Mouse (Mus musculus) CH12.LX (cell line): ENCODE measurements around the gene Gm47791. TPM values are rescaled to one million over a fixed set of nuclear protein-coding genes. Genes with fewer than 3 reads are reported as not detected.

ENCODE experiments used
- DNase-seq: peaks from one replicate; pipeline ENCODE4 v3.0.0-alpha.2; 2013; ENCODE audit errors: extremely low read depth
- H3K27ac ChIP-seq: 2 replicates; pipeline ENCODE4 v1.5.1; 2012; ENCODE audit warnings: low read depth, mild to moderate bottlenecking, control low read depth, moderate library complexity; ENCODE audit not compliant: insufficient read depth
- H3K27me3 ChIP-seq: replicated peaks from 2 replicates; pipeline ENCODE3; 2012; ENCODE audit warnings: inconsistent platforms
- H3K36me3 ChIP-seq, 2 experiments: replicated peaks in 1 of 2; 2 replicates each; pipeline versions ENCODE3 to v1.6.1; 2012; ENCODE audit warnings: inconsistent platforms in 1 of 2, low read length in 1 of 2, mild to moderate bottlenecking in 1 of 2, mixed read lengths in 1 of 2, moderate library complexity in 1 of 2; ENCODE audit not compliant: control insufficient read depth in 1 of 2, insufficient read depth in 1 of 2
- H3K4me1 ChIP-seq, 2 experiments: 2 replicates each; pipeline ENCODE4 v1.6.1; 2012; ENCODE audit warnings: inconsistent platforms in 1 of 2, moderate library complexity in 1 of 2; ENCODE audit not compliant: insufficient read depth in 2 of 2, control insufficient read depth in 1 of 2
- H3K4me2 ChIP-seq: 2 replicates; pipeline ENCODE4 v1.6.1; 2012; ENCODE audit warnings: low read depth, mild to moderate bottlenecking, control low read depth; ENCODE audit not compliant: poor library complexity, insufficient read depth, severe bottlenecking
- H3K4me3 ChIP-seq, 3 experiments: fragments of 150-350 bp in 1 of 3; sonication (generic) in 1 of 3; replicated peaks in 1 of 3; 2 replicates each; pipeline versions ENCODE3 to v1.5.1; 2011 to 2012; ENCODE audit warnings: low read depth in 2 of 3, low read length in 2 of 3, mild to moderate bottlenecking in 2 of 3, moderate library complexity in 2 of 3, control low read depth in 1 of 3, improper control_type of control experiment in 1 of 3, inconsistent platforms in 1 of 3, mixed read lengths in 1 of 3; ENCODE audit not compliant: poor library complexity in 1 of 3
- H3K79me2 ChIP-seq: replicated peaks from 2 replicates; pipeline ENCODE4 v1.6.1; 2012; ENCODE audit warnings: mild to moderate bottlenecking, moderate library complexity; ENCODE audit not compliant: control insufficient read depth, poor library complexity, insufficient read depth, severe bottlenecking; ENCODE audit errors: extremely low read depth
- H3K9ac ChIP-seq: 2 replicates; pipeline ENCODE4 v1.6.1; 2012; ENCODE audit warnings: low read depth, mild to moderate bottlenecking, control low read depth, moderate library complexity; ENCODE audit not compliant: insufficient read depth
- H3K9me3 ChIP-seq: replicated peaks from 2 replicates; pipeline ENCODE3; 2012; ENCODE audit warnings: low read length, inconsistent platforms, mixed read lengths
- CHD1 ChIP-seq: IDR thresholded peaks from 2 replicates; pipeline ENCODE4 v1.6.1; 2012; ENCODE audit warnings: low read depth, low read length, improper control_type of control experiment, inconsistent platforms
- CTCF ChIP-seq, 2 experiments: IDR thresholded peaks in 1 of 2; conservative IDR thresholded peaks in 1 of 2; 2 replicates each; pipeline ENCODE4 v1.5.1; 2011 to 2012; ENCODE audit warnings: low read depth in 2 of 2, low read length in 2 of 2, improper control_type of control experiment in 1 of 2, inconsistent platforms in 1 of 2, mild to moderate bottlenecking in 1 of 2, moderate library complexity in 1 of 2
- ELF1 ChIP-seq: IDR thresholded peaks from 2 replicates; pipeline ENCODE4 v1.6.1; 2014; ENCODE audit warnings: low read depth, mild to moderate bottlenecking, inconsistent platforms, low read length, improper control_type of control experiment
- ETS1 ChIP-seq: conservative IDR thresholded peaks from 2 replicates; pipeline ENCODE4 v1.6.1; 2012; ENCODE audit warnings: low read depth, mild to moderate bottlenecking, inconsistent platforms, low read length, improper control_type of control experiment, moderate library complexity
- GABPA ChIP-seq: IDR thresholded peaks from 2 replicates; pipeline ENCODE4 v1.6.1; 2012; ENCODE audit warnings: low read depth, low read length, improper control_type of control experiment, inconsistent platforms; ENCODE audit not compliant: insufficient replicate concordance
- JUN ChIP-seq: IDR thresholded peaks from 2 replicates; pipeline ENCODE4 v1.6.1; 2011; ENCODE audit warnings: low read depth, mild to moderate bottlenecking, low read length, improper control_type of control experiment, moderate library complexity; ENCODE audit not compliant: insufficient read depth
- JUND ChIP-seq: conservative IDR thresholded peaks from 2 replicates; pipeline ENCODE4 v1.6.1; 2011; ENCODE audit warnings: low read depth, low read length, improper control_type of control experiment
- MXI1 ChIP-seq: IDR thresholded peaks from 2 replicates; pipeline ENCODE4 v1.6.1; 2011; ENCODE audit warnings: mild to moderate bottlenecking, low read depth, low read length, improper control_type of control experiment
- NELFE ChIP-seq: IDR thresholded peaks from 2 replicates; pipeline ENCODE4 v1.6.1; 2011; ENCODE audit warnings: low read depth, low read length, improper control_type of control experiment
- NRF1 ChIP-seq: IDR thresholded peaks from 2 replicates; pipeline ENCODE4 v1.6.1; 2014; ENCODE audit warnings: low read depth, mild to moderate bottlenecking, inconsistent platforms, low read length, improper control_type of control experiment, moderate library complexity
- RAD21 ChIP-seq: IDR thresholded peaks from 2 replicates; pipeline ENCODE4 v1.6.1; 2011; ENCODE audit warnings: low read depth, mild to moderate bottlenecking, low read length, improper control_type of control experiment, moderate library complexity
- RCOR1 ChIP-seq: conservative IDR thresholded peaks from 2 replicates; pipeline ENCODE4 v1.6.1; 2012; ENCODE audit warnings: low read depth, mild to moderate bottlenecking, inconsistent platforms, low read length, improper control_type of control experiment
- SMC3 ChIP-seq: IDR thresholded peaks from 2 replicates; pipeline ENCODE4 v1.6.1; 2011; ENCODE audit warnings: low read depth, low read length, improper control_type of control experiment
- TBP ChIP-seq: conservative IDR thresholded peaks from 2 replicates; pipeline ENCODE4 v1.6.1; 2011; ENCODE audit warnings: low read depth, low read length, improper control_type of control experiment
- TCF12 ChIP-seq: IDR thresholded peaks from 2 replicates; pipeline ENCODE4 v1.6.1; 2014; ENCODE audit warnings: low read depth, mild to moderate bottlenecking, inconsistent platforms, low read length, improper control_type of control experiment
- UBTF ChIP-seq: IDR thresholded peaks from 2 replicates; pipeline ENCODE4 v1.6.1; 2012; ENCODE audit warnings: low read depth, mild to moderate bottlenecking, inconsistent platforms, low read length, improper control_type of control experiment, moderate library complexity
- USF1 ChIP-seq: IDR thresholded peaks from 2 replicates; pipeline ENCODE4 v1.6.1; 2014; ENCODE audit warnings: low read depth, mild to moderate bottlenecking, inconsistent platforms, low read length, improper control_type of control experiment
- ZC3H11A ChIP-seq: IDR thresholded peaks from 2 replicates; pipeline ENCODE4 v1.6.1; 2012; ENCODE audit warnings: low read depth, mild to moderate bottlenecking, inconsistent platforms, low read length, improper control_type of control experiment
- ZMIZ1 ChIP-seq: IDR thresholded peaks from 2 replicates; pipeline ENCODE4 v1.6.1; 2012; ENCODE audit warnings: low read depth, mild to moderate bottlenecking, inconsistent platforms, low read length, improper control_type of control experiment
- dilution Hi-C: fragments of 300-500 bp; cut with MboI; formaldehyde crosslinking; loops from 2 replicates; pipeline ENCODE4 v1.14.3; 2020; ENCODE audit warnings: low sequenced_read_pairs; ENCODE audit not compliant: extremely low pct_unique_long_range_greater_than_20kb, extremely low pct_ligation_motif_present
- in situ Hi-C: fragments of 300-500 bp; cut with MboI; formaldehyde crosslinking; loops from 3 replicates; pipeline ENCODE4 v1.14.3; 2019; ENCODE audit warnings: low sequenced_read_pairs, low pct_ligation_motif_present, low pct_unique_long_range_greater_than_20kb, mixed read lengths
- polyA plus RNA-seq: library from polyadenylated mRNA; unstranded; fragments of >175 nt; gene quantifications from 2 replicates; pipeline ENCODE4 v1.2.1, GENCODE M21; 2012; ENCODE audit warnings: low read depth; ENCODE audit not compliant: insufficient read length
- total RNA-seq, 2 experiments: library from RNA; depleted of rRNA; stranded (reverse); fragments of 300-350 nt in 1 of 2; fragments of >200 nt in 1 of 2; gene quantifications; 2 replicates each; pipeline ENCODE4 v1.2.3; 2012 to 2014

Gm47791 gene
- total and polyA plus RNA-seq, 3 experiments: not detected

- H3K27ac ChIP-seq: no peak overlapping the region
- peaks cover 2% of the 10 kb centered on the region for H3K27me3 ChIP-seq
- in situ Hi-C loops (loop anchor here (25.0 kb wide), 1 partner anchor 399 kb away; no protein-coding TSS in a partner anchor), dilution Hi-C loops (no loop called here)
- H3K9ac ChIP-seq: no peak overlapping the region
- no peak for TF ChIP-seq MXI1
- TF ChIP-seq USF1: no peak
- no peak for TF ChIP-seq RCOR1
- no peak for TF ChIP-seq CHD1
- no peak for TF ChIP-seq CTCF (conservative IDR thresholded peaks at IDR 0.05 in 1 of 2, IDR thresholded peaks at IDR 0.05 in 1 of 2; ENCODE audit: low read depth in 2 of 2, low read length in 2 of 2)
- TF ChIP-seq ZMIZ1: no peak
- no peak for TF ChIP-seq TCF12
- no peak for TF ChIP-seq ELF1
- no peak for TF ChIP-seq GABPA
- no peak for TF ChIP-seq JUN
- no peaks in the 10 kb centered on the region for H3K36me3 ChIP-seq
- H3K4me1 ChIP-seq: no peaks in the 10 kb centered on the region
- H3K4me2 ChIP-seq: no peak overlapping the region
- no peaks in the 10 kb centered on the region for H3K79me2 ChIP-seq
- H3K9me3 ChIP-seq: no peaks in the 10 kb centered on the region
- no peak for DNase-seq
- no peak overlapping the region for H3K4me3 ChIP-seq
These were observed 17.0 kb upstream of the Gm47791 start for GRCm38 (mm10) chr1:82788070-82788469.

DNA sequence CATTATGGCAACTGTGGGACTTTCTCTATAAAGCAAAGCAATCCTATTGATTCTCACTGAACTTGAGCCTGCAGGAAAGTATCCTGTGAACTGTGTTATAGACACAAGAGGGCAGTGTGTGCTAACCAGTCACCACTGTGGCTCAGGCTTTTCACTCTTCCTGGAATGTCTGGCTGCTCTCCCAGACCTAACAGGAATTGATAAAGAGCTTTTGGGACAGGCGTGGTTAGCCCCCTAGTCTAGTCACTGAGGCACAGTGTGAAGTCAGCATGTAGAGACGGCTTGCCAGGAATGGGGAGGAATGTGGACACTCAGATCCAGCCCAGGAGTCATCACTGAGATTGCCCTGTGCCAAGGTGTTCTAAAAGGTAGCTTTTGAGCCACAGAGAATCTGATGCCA is 16.4 kb upstream of the Gm47791 start:
- DNase-seq: peak; percentile 40
- TF ChIP-seq NELFE: no peak
- no peak for TF ChIP-seq ETS1
- no peak for TF ChIP-seq TBP
- TF ChIP-seq ZC3H11A: peak; percentile 76
- TF ChIP-seq SMC3: peak; percentile 85
- no peak for TF ChIP-seq RCOR1
- TF ChIP-seq RAD21: peak; percentile 93
- TF ChIP-seq CTCF (conservative IDR thresholded peaks at IDR 0.05 in 1 of 2, IDR thresholded peaks at IDR 0.05 in 1 of 2; ENCODE audit: low read depth in 2 of 2, low read length in 2 of 2): peak; percentile 31 to 86; a peak in 3 of 4 replicates
- no peak for TF ChIP-seq ELF1
- no peak for TF ChIP-seq UBTF
- no peak for TF ChIP-seq JUND
- no peak for TF ChIP-seq CHD1
- TF ChIP-seq NRF1: no peak
- Histone ChIP-seq H3K27ac (no peak overlapping the region), H3K27me3 (peaks cover 2% of the 10 kb centered on the region), H3K9me3 (no peaks in the 10 kb centered on the region), H3K4me1 (no peaks in the 10 kb centered on the region), H3K9ac (no peak overlapping the region), H3K36me3 (no peaks in the 10 kb centered on the region), H3K4me2 (no peak overlapping the region), H3K4me3 (no peak overlapping the region), H3K79me2 (no peaks in the 10 kb centered on the region)
- dilution Hi-C loops: no loop called here
- in situ Hi-C loops: loop anchor here (25.0 kb wide), 1 partner anchor 400 kb away; no protein-coding TSS in a partner anchor
